Mouse (Mus musculus): ENCODE measurements around the gene Grk2. TPM values are rescaled to one million over a fixed set of nuclear protein-coding genes. Genes with fewer than 3 reads are reported as not detected.

Grk2 gene
- polyA plus RNA-seq, 2 experiments from 2014 or later, result 93.7 to 101 TPM

DNA sequence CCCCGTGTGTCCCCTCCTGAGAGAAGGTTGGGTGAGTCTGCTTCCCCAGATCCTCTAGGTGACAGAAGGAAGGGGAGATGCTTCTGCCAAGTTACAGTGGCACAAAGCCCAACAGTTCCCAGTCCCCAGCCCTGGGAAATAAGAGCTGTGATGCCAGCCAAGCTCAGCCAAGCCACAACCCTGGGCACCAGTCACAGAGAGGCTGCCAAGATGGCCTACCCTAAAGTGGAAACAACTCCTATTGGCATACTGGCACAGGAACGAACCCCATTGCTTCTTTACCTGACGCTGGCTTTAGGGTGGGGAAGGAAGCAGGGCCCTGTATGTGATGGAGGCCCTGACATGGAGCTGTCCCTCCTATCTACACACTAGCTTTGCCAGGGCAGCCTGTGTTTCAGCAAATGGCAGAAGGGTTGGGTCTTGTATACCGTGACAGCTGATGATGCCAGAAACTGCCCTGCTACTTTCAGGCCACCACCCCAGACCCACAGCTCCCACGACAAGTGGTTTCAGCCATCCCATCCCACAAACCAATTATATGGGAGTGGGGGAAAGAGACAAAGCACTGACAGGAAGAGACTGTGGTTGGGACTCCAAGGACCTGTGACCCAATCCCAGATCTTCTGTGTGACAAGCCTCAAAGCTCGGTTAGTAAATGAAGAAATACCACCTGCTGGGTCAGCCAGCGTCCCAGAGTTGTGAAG lies 2.9 kb downstream of the Grk2 start:
- ATAC-seq, result no peak

DNA sequence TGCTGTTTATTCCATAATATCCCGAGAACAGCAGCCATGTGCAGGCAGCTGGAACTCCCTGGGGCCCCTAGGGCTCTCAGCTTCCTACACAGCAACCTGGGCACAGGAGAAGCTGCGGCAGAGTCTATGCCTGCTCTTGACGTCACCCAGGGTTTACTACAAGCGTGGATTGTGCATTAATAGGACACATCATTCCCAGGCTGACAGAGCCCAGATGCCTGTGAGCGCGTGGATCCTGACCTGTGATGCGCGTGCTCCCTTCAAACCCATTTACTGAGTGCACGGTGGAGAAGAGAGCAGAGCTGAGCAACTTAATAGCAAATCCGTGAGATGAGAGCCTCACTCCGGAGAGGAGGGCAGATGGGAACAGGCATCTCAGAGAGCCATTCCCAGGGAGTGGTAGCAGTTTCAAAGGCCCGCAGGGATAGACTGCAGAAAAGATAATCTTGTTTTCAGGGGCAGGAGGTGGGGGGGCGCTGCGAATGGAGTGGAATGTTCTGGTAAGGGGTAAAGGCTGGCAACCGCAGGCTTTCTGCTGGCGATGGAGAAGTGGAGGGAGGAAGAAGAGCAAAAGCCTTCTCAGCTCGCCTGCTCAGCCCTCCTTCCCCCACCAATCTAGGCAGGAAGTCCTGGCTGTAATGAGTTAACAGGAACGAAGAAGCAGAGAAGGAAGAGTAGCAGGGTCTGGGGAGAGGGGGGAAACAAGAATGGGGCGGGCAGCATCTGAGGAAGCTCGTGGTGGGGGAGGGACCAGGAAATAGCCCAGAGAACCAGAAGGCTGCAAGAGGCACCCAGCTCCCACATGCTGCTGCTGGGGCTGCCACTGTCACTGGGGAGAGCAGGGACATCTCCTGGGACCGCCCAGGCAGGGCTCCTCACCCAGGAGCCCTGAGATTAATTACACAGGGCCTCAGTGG lies 4.0 kb downstream of the Grk2 start:
- ATAC-seq, result peak; percentile 29

DNA sequence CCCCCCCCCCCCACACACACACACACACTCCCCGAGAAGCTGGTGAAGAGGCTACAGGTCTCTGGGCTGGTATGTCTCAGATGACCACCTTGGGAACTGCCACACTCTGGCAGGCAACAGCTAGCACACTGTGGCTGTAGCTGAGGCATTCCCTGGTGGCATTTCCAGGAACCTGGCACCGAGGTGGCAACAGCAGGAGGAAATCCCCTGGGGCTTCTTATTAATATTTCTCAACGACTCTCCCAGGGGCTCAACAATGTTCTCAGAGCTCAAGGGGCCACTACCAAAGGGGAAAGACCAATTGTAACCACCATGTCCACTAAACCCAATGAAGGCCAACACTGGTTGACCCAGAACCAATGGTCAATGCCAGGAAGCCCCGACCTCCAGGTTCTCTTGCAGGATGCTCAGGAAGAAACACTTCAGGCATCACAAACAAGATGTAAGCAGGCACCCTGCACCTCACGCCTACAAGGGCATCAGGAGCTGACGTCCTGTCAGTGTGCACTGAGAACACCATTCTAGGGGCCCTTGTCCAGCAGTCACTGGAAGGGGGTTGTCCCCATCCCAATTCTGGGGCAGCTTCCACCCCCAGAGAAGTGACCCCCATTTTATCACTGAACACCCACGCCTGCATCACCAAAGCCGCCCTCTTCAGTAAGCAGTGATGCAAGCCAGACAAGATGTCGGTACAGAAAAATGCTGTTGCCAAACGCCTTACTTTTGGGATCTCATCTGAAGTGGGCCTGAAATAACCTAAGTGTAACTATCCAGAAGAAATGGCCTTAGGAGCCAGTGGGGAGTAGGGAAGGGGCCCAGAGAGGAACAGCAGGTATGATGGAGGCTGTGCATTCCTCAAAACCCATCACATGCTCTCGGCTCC lies 4.9 kb downstream of the Grk2 start:
- no peak for ATAC-seq

DNA sequence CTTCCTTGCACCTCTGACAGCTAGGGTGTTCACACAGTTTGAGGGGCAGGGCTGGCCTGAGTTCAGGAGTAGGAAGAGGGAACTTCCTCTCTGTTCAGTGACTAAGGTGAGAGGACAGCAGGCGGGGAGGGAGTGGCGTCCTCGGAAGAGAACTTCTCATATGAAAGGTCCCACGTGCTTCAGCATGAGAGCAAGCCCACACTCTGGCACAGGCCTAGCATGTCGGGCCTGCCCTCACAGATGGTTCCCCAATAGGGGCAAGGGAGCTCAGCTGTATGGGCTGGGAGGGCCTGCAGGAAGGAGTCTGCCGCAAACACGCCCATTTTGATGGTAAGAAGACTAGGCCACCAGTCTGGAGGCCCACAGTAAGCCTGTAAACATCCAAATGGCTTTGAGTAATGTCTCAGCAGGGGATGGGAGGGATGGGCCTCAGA lies 5.7 kb downstream of the Grk2 start:
- ATAC-seq, result peak; percentile 78

DNA sequence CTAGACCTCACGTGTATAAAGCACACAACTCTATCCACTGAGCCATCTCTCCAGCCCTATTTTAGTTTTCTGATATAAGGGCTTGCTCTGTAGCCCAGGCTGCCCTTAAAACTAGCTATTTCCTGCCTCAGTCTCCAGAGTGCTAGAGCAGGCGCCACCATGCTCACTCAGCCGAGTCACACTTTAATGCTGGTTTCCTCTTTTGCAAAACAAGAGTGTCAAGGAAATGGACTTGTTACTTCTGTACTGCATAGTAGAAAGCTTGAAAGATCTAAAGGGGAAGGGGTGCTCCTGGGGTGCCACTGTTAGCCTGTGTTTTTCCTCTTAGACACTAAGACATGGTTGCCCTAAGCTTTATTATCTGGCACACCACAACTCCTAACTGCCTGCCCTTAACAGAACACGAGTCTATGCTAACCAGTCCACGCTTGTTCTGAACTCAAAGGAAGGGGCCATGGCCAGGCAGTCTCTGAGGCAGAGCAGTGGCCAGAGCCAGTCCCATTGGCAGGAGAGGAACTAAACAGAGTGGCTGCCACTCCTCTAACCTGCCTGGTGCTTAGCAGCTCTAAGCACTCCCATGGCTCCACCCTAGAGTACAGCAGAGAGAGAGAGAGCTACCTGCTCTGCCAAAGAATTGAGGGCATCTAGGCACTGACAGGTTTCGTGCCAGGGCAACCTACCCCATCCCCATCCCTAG lies 6.3 kb downstream of the Grk2 start:
- ATAC-seq, result peak; percentile 31

DNA sequence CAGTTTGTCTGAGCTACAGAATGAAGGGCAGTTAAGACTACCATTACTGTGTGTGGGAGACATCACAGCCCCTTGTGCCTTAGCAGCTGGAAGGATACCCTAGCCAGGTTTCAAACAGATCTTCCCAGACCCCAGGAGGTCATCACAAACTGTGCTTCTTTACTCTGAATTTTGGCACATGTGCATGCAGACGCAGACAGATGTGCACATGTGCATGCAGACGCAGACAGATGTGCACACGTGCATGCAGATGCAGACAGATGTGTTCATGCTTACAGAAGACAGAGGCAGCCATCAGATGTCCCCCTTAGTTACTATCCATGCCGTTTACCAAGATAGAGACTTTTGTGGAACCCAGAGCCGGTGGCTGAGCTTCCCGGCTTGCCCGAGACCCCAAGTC lies 6.9 kb downstream of the Grk2 start:
- no peak for ATAC-seq

DNA sequence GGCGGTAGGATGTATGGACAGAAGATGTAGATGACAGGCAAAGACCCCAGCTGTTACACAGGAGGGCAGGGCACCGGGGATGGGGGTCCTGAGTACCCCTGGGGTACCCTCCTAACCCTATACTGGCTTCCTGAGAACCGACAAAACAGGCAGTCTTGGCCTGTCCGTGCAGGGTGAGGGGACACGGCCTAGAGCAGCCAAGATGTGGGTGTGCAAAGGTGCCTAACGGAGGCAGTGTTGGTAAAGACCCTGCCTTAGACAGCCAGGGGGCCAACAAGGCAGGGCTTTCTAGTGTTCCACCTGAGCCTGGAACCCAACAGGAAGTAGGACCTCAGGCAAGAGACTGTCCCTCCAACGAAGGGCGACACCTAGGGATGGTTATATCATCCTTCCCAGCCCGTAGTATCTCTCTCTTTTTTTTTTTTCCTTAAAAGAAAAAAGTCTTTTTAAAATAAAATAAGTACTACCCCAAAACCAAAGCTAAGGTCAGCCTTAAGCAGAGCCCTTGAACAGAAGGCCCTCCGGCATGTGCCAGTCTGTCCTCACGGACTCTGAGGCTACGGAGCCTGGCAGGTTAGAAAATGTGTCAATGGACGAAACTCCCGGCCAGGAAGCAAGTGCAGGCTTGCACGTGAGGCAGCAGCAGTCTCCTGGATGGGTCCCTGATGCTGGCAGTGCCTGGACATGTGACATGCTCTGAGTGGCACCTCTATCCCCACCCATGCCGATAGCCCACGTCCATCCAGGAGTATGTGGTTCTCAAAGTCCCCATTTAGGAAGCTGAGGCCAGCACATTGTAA lies 7.5 kb downstream of the Grk2 start:
- no peak for ATAC-seq

DNA sequence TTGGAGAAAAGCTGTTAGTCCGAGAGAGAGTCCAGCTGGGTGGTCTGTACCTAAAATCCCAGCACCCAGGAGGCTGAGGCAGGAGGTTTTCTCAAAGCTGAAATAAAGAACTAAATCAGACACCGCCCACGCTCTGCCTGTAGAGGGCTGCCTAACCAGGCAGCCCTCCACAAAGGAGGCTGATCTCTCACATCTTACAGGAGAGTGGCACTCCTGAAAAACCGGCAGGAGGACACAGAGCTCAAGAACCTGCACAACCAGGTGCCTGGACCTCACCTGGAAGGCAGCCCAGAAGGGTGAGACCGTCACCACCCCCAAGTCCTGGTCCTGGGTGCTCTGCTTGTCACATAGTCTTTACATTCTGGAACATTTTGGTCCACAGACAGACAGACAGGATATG lies 8.2 kb downstream of the Grk2 start:
- ATAC-seq, result no peak

DNA sequence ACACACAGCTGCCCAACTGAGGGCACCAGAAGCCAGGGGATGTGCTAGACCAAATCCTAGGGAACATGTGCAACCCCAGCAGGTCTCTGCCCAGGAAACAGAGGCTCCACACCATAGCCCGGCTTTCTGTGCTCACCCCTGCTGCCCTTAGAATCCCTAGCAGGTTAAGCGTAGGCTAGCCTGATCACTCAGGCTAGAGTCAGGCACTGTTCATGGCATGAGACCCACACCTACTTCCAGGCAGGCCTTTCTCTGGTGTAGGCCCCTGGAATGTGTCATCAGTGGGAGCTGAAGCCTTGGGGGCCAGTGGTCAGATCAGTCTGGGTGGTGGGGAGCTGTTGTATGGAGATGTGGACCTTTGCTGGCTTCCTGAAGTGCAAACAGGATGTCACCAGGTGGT lies 9.4 kb downstream of the Grk2 start:
- ATAC-seq, result no peak

DNA sequence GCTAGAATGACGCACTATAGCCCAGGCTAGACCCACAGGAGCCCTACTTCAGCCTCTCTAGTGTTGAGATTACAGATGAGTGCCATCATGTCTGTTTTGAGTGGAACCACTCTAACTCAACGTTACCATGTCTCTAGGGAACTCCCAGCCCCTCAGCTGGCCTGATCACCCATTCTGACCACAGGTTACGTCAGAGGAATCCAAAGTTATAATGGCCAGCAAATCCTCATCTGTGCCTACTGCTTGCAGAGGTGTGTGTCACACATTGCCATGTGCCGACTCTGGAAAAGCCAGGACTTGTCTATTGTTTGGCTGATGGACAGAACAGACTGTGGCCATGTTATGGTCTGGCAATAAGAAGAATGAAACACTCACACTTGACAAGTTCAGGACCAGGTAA lies 10.6 kb downstream of the Grk2 start:
- no peak for ATAC-seq

DNA sequence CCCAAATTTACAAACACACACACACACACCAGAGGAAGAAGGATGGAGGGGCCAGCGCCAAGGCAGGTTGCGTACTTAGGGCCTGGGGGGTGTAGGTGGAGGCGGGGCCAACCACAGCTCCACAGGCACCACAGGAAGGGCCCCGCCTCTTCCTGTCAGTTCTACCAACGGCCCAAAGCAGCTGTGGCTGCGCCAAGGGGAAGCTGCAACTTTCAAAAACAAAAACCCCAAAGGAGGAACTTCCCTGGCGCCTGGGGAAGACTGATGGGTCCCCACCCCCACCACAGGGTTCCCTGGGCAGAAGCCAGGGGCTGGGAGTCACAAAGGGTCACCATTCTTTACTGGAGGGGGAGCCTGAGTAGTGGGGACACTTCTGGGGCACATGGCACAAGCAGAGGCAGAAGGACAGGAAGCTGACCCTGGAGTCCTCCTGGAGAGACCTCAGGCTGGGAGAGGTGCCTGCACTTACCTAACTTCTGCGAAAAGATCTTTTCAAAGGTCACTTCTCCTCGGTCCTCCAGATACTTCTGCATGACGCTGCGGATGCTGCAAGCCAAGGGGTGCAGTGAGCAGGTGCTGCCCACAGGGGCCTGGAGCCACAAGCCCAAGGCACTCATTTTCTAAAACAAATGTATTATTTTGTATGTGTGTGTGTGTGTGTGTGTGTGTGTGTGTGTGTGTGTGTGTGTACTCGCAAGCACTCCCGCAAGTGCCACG lies 11.5 kb downstream of the Grk2 start:
- peak; percentile 79 for ATAC-seq

DNA sequence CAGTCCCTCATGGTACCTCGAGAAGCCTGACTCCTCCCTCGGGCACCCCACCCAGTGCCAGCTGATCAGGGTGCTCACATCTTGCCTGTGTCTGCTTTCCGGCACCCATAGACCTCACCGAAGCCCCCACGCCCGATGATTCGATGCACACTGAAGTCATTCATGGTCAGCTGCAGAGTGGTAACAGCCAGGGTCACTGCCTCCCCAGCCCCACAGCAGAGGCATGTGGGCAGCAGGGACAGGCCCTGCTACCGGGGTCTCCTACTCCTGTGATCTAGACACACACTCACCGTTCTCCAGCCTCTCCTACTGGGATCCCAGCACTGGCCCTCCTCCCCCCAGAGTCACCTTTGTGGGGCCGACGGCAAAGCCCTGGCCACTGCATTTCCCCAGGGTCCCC lies 14.9 kb downstream of the Grk2 start:
- ATAC-seq, result no peak

DNA sequence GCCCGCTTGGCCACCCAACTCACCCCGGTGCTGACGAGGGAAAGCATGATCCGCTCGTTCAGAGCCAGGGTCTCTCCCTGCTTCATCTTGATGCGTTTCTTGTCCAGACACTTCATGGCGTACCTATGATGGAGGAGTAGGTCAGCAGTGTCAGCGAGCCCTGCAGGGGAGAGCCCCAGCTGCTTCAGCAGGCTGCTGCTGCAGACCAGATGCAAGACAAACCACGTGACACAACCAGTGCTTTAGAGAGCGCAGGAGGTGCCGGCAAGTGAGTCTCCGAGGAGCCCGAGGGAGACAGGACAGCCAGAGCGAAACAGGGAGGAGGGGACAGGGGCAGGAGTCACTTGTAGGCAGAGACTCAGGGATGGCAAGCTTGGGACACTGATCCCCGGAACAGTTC lies 15.3 kb downstream of the Grk2 start:
- no peak for ATAC-seq

DNA sequence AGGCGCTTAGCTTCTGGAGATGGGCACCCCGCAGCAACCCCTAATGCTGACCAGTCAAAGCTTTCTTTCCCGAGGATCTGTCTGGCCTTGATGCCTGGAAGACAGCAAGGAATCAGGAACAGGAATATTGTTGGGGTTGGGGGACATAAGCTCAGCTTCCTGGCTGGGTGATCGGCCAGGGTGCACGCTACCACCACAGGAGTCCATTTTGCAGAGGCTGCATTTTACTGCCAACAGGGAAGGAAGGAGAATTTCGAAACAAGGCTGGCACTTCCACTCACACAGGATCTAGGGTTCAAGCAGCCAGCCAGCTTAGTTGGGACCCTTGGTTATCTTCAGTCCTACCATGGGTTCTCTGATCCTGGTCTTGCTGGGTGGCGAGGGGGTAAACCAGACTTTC lies 22.4 kb downstream of the Grk2 start:
- ATAC-seq, result no peak

DNA sequence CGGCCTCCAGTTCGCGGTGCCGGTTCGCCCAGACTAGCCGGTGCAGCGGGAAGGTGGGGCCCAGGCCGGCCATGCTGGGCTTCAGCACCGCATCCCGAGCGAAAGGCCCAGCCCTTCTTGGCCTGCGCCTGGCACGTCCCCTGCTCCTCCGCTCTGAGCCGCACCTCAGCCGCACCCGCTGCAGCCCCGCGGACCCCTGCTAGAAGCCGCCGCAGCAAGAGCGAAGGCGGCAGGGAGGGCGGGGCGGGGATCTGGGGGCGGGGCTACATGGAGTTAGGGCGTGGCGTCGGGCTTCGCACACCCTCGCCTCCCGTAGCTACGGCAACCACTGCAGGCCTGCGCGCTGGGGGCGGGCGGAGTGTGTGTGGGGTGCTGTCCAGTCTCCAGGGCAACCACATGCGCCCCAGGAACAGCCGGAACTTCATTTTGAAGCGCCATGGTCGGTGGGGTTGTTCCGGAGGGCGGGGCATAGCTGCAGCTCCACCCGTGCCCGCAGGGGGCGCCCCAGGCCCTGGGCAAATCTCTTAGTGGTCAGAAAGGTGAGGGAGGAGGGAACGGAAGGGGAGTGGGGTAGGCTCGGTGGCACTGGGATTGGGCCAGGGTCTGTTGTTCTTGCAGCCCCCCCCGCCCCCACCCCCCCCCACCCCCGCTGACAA lies 23.0 kb downstream of the Grk2 start, which contains the start of gene Ankrd13d:
Ankrd13d (minus strand) TSS at position 240 of the 656 bp plus-strand sequence.
- peak; percentile 88 for ATAC-seq

DNA sequence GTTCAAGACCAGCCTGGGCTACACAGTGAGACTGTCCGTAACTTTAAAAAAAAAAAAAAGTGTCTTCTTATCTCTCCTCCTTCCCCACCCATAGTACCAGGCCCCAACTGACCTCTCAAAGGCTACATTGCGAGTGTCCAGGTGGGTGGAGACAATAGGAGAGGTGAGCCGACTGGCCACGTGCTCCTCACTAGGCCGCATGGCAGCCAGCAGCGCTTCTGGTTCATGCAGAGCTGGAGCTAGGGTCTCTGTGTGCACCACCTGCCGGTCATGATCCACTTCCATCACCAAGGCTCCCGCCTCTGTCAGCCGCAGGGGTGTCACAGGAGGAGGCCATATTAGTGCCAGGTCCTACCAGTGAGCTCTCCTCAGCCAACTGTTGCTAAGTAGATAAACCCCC lies 25.6 kb downstream of the Grk2 start:
- no peak for ATAC-seq

DNA sequence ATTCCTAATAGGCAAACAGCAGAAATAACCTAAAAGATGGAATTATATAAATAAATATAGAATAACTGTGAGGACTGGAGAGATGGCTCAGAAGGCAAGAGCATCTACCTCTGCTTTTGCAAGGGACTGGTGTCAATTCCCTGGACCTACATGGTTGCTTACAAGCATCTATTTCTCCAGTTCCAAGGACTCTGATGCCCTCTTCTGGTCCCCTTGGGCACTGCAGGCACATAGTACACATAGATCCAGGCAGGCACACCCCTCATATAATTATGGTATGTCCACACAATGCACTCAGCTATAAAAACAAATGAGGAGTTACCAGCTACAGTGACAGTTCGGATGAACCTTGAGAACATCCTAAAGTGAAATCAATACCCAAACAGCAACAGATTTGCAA lies 26.5 kb downstream of the Grk2 start:
- no peak for ATAC-seq

DNA sequence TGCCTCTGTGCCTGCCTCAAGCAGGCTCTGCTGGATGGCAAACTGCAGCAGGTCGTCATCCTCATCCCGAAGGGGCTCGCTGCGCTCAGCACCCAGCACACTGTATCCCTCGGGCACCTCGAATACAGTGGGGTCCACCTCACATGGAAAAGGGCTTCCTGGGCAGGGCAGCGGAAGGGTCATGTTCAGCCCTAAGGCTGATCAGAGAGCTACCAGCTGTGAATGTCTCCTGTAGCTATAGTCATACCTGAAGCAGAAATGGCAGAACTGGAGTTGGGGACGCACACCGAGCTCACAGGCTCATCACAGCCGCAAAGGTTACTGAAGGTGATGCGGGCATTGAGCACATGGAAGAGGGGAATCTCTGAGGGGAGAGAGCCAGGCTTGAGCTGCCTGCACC lies 35.0 kb downstream of the Grk2 start:
- no peak for ATAC-seq

DNA sequence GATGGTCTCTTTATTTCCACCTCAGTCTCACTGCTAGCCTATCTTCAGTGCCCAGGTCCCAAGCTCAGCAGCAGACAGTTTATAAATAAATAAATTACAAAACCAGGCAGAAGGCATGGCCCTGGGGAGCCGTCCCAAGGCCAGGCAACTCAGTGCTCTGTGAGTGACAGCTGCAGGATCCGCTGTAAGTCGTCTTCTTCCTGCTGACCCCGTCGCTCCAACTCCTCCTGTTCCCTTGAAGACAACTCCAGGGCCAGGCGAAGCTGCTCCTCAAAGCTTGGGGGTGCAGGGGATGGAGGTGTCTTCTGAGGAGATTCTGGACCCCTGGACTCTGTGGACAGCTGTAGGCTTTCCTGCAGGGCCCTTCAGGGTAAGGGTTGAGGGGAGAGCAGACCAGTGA lies 35.8 kb downstream of the Grk2 start:
- no peak for ATAC-seq
